Mouse (Mus musculus): ENCODE measurements around the gene Cog2. TPM values are rescaled to one million over a fixed set of nuclear protein-coding genes. Genes with fewer than 3 reads are reported as not detected.
A peak's percentile ranks its signal among the peaks of the same experiment; 100 is the strongest.

Cog2 gene
- total and polyA plus RNA-seq, 3 experiments = 32.6 to 37.5 TPM; not detected in 1

GRCm38 (mm10) chr8:124573552-124574340 lies 53.2 kb downstream of the Cog2 start:
- H3K27ac ChIP-seq (ENCODE audit: control insufficient read depth, low read depth, low read length) = peak overlapping the region; percentile 23; the same call in 1 of the 2 replicates
- H3K4me3 ChIP-seq (ENCODE audit: control insufficient read depth in 1 of 2, insufficient read depth in 1 of 2, low read depth in 2 of 2, low read length in 2 of 2) = peak overlapping the region; percentile 48 to 69
- peak; percentile 93 for DNase-seq (ENCODE audit: low read depth, low spot score)
- H3K9me3 ChIP-seq (replicated peaks; ENCODE audit: insufficient read depth, low read length) = no peaks in the 10 kb centered on the region
- no peaks in the 10 kb centered on the region for H3K36me3 ChIP-seq (ENCODE audit: control insufficient read depth in 1 of 2, insufficient read depth in 2 of 2, low read length in 2 of 2)
- no peaks in the 10 kb centered on the region for H3K27me3 ChIP-seq (ENCODE audit: control insufficient read depth in 1 of 2, insufficient read depth in 2 of 2, low read length in 2 of 2)
- peaks cover 0 to 4% of the 10 kb centered on the region in 2 experiments; a peak in 3 of 4 replicates for H3K4me1 ChIP-seq (ENCODE audit: control insufficient read depth in 1 of 2, insufficient read depth in 2 of 2, low read length in 2 of 2)
- no peaks in the 10 kb centered on the region for H3K79me2 ChIP-seq (ENCODE audit: control insufficient read depth, insufficient read depth, low read length, poor library complexity)
- peak overlapping the region; percentile 52 for H3K9ac ChIP-seq (ENCODE audit: control insufficient read depth, low read depth, low read length, poor library complexity, severe bottlenecking)
- no peak for TF ChIP-seq JUND (IDR thresholded peaks at IDR 0.05; ENCODE audit: low read depth, low read length)
- peak; percentile 78 for TF ChIP-seq RAD21 (IDR thresholded peaks at IDR 0.05; ENCODE audit: low read depth, low read length)
- no peak for TF ChIP-seq USF2 (IDR thresholded peaks at IDR 0.05; ENCODE audit: borderline replicate concordance in 1 of 2, insufficient read depth in 1 of 2, low read depth in 1 of 2, low read length in 2 of 2)
- TF ChIP-seq TAL1 (IDR thresholded peaks at IDR 0.05; ENCODE audit: low read length) = no peak
- TF ChIP-seq ZMIZ1 (IDR thresholded peaks at IDR 0.05; ENCODE audit: low read depth, low read length) = no peak
- TF ChIP-seq CTCF (IDR thresholded peaks at IDR 0.05 in 2 of 3, conservative IDR thresholded peaks at IDR 0.05 in 1 of 3; ENCODE audit: control insufficient read depth in 1 of 3, insufficient read depth in 1 of 3, low read depth in 2 of 3, low read length in 3 of 3, poor library complexity in 1 of 3, severe bottlenecking in 1 of 3) = peak; percentile 84 to 94 (median 86)
- TF ChIP-seq GABPA (IDR thresholded peaks at IDR 0.05; ENCODE audit: low read depth, low read length) = no peak
- TF ChIP-seq NRF1 (IDR thresholded peaks at IDR 0.05; ENCODE audit: insufficient read depth, low read depth, low read length, poor library complexity, severe bottlenecking) = peak; percentile 11; the same call in 1 of the 2 replicates
- TF ChIP-seq E2F4 (IDR thresholded peaks at IDR 0.05; ENCODE audit: borderline replicate concordance, low read depth, low read length) = no peak
- TF ChIP-seq SIN3A (IDR thresholded peaks at IDR 0.05; ENCODE audit: low read length) = no peak; the same call in 1 of the 2 replicates
- no peak for TF ChIP-seq MYB (IDR thresholded peaks at IDR 0.05; ENCODE audit: low read depth, low read length)
- TF ChIP-seq HCFC1 (IDR thresholded peaks at IDR 0.05; ENCODE audit: low read depth, low read length) = no peak
- peak; percentile 89 for TF ChIP-seq ZNF384 (IDR thresholded peaks at IDR 0.05; ENCODE audit: low read depth, low read length)
- peak; percentile 48 for TF ChIP-seq NELFE (IDR thresholded peaks at IDR 0.05; ENCODE audit: low read depth, low read length)
- no peak for TF ChIP-seq USF1 (IDR thresholded peaks at IDR 0.05; ENCODE audit: low read depth, low read length)
- no peak for TF ChIP-seq CHD1 (IDR thresholded peaks at IDR 0.05; ENCODE audit: low read depth, low read length)
- TF ChIP-seq KAT2A (conservative IDR thresholded peaks at IDR 0.05; ENCODE audit: low read depth, low read length) = no peak
- TF ChIP-seq ZKSCAN1 (IDR thresholded peaks at IDR 0.05; ENCODE audit: low read depth, low read length) = peak; percentile 88; the same call in 1 of the 2 replicates
- peak in 1 of 2 experiments; percentile 57; a peak in 1 of 4 replicates for TF ChIP-seq POLR2A (IDR thresholded peaks at IDR 0.05; ENCODE audit: control insufficient read depth in 1 of 2, insufficient read depth in 1 of 2, low read depth in 1 of 2, low read length in 2 of 2, poor library complexity in 1 of 2)
- TF ChIP-seq EP300 (IDR thresholded peaks at IDR 0.05; ENCODE audit: low read depth in 1 of 2, low read length in 2 of 2) = no peak
- TF ChIP-seq MAZ (IDR thresholded peaks at IDR 0.05; ENCODE audit: low read depth, low read length) = no peak; the same call in 1 of the 2 replicates
- peak; percentile 18; the same call in 1 of the 2 replicates for TF ChIP-seq MAX (IDR thresholded peaks at IDR 0.05; ENCODE audit: low read length)
- no peak for TF ChIP-seq MXI1 (IDR thresholded peaks at IDR 0.05; ENCODE audit: low read depth, low read length)
- no peak for TF ChIP-seq MAFK (IDR thresholded peaks at IDR 0.05; ENCODE audit: borderline replicate concordance, low read depth, low read length)
- TF ChIP-seq TCF12 (IDR thresholded peaks at IDR 0.05; ENCODE audit: low read depth, low read length) = no peak
- TF ChIP-seq CHD2 (IDR thresholded peaks at IDR 0.05; ENCODE audit: low read length) = no peak
- TF ChIP-seq POLR2AphosphoS5 (IDR thresholded peaks at IDR 0.05; ENCODE audit: borderline replicate concordance, low read depth, low read length) = no peak
- no peak for TF ChIP-seq MEF2A (IDR thresholded peaks at IDR 0.05; ENCODE audit: extremely low read depth, insufficient replicate concordance, low read depth, low read length, poor library complexity, severe bottlenecking)
- no peak for TF ChIP-seq POLR2AphosphoS2 (IDR thresholded peaks at IDR 0.05; ENCODE audit: low read length)
- TF ChIP-seq MYC (IDR thresholded peaks at IDR 0.05; ENCODE audit: low read depth, low read length) = peak; percentile 63; the same call in 1 of the 2 replicates
- 0 out of 2 replicates have a peak, but pooled peaks have one; percentile 29 for TF ChIP-seq BHLHE40 (IDR thresholded peaks at IDR 0.05; ENCODE audit: borderline replicate concordance, low read depth, low read length)
- no peak for TF ChIP-seq UBTF (IDR thresholded peaks at IDR 0.05; ENCODE audit: borderline replicate concordance, insufficient read depth, low read depth, low read length)
- TF ChIP-seq ELF1 (IDR thresholded peaks at IDR 0.05; ENCODE audit: low read depth, low read length) = peak; percentile 38; the same call in 1 of the 2 replicates
- peak; percentile 78 for TF ChIP-seq SMC3 (IDR thresholded peaks at IDR 0.05; ENCODE audit: low read depth, low read length)
- TF ChIP-seq GATA1 (IDR thresholded peaks at IDR 0.05; ENCODE audit: low read depth, low read length) = no peak
